Mouse (Mus musculus): ENCODE measurements around the gene Slc32a1. TPM values are rescaled to one million over a fixed set of nuclear protein-coding genes. Genes with fewer than 3 reads are reported as not detected.

The Slc32a1 gene
- polyA plus RNA-seq, 1 experiment from 2014 or later, result not detected

DNA sequence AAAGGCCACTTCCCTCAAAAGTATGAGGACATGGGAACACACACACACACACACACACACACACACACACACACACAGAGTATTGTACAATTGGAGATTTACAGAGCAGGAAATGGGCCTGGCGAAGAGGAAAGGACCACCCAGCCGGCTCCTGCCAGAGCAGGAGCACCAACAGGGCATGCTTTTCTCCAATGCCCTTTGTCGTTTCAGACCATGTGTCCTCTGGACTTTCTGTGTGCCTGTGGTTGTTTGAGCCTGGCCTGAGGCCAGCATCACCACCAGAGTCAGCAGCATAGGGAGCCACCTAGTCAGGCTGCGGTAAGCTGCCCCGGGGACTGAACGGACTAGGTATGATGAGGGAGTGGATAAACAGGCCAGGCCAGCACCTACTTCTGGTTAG, 48.3 kb downstream of the Slc32a1 start:
- H3K27me3 ChIP-seq, result peaks cover 14% of the 10 kb centered on the region
- ChIA-PET CTCF (no interaction called here), POLR2A (no interaction called here)
- DNase-seq (ENCODE audit: low read depth, low spot score), result no peak
- ATAC-seq, result no peak
- TF ChIP-seq CTCF (IDR thresholded peaks at IDR 0.05), result no peak
- in situ Hi-C loops (cut with MboI; ENCODE audit: low pct_unique_long_range_greater_than_20kb), result no loop called here

DNA sequence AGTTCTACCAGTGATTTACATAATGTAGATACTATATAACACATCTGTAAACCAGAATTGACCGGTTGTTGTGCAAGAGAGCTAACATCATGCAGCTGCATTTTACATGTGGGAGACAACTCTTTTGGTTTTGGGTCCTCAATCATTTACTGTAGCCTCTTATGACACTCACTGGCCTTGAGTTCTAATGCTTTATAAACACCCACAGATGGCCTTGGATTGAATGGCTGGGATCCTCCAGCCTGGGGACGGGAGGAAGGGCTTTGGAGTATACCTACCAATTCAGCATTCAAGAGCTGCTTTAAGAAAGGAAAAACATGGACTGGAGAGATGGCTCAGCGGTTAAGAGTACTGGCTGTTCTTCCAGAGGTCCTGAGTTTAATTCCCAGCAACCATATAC, 48.8 kb downstream of the Slc32a1 start:
- no peak for TF ChIP-seq CTCF (IDR thresholded peaks at IDR 0.05)
- DNase-seq (ENCODE audit: low read depth, low spot score) (no peak), ATAC-seq (no peak)
- in situ Hi-C loops (cut with MboI; ENCODE audit: low pct_unique_long_range_greater_than_20kb), result no loop called here
- CTCF ChIA-PET, result no interaction called here
- POLR2A ChIA-PET, result no interaction called here
- H3K27me3 ChIP-seq, result peaks cover 9% of the 10 kb centered on the region

DNA sequence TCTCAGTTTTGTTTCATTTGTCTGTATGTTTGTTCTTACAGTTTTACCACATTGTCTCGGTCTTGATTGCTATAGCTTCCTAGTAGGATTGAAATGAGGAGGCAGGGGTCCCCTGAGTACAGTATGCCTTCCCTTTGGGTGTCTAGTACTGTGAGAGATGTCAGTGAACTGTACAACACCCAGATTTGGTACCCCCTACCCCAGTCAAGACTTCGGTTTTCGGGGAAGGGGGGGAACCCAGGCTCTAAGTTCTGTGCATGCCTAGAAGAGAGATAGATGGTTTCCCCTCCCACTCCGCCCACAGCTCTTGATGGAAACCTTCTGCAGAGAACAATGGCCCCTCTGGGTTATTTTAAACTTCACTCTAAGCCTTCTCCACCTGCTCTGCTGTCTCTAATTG, 54.5 kb downstream of the Slc32a1 start, which contains the start of gene Ppp1r16b:
Gene Ppp1r16b (plus strand): TSS at position 301 of the 400 bp plus-strand sequence.
- ChIA-PET CTCF (interaction anchor here (1.0 kb wide), 1 partner anchor 10 kb away, joined by 3 read pairs; no protein-coding TSS in a partner anchor), POLR2A (no interaction called here)
- H3K27me3 ChIP-seq, result peaks cover 36% of the 10 kb centered on the region
- ATAC-seq (no peak), DNase-seq (ENCODE audit: low read depth, low spot score) (no peak)
- in situ Hi-C loops (cut with MboI; ENCODE audit: low pct_unique_long_range_greater_than_20kb), result no loop called here
- TF ChIP-seq CTCF (IDR thresholded peaks at IDR 0.05), result no peak

Other genes with a start within 250 kb of the Slc32a1 start
- gene Snhg11, start 235.1 kb upstream of the Slc32a1 start, polyA plus RNA-seq (2021), result not detected
- gene Ralgapb, start 200.9 kb upstream of the Slc32a1 start, polyA plus RNA-seq (2021), result 46.2 TPM
- not detected for gene Adig, start 108.2 kb upstream of the Slc32a1 start, polyA plus RNA-seq (2021)
- 0.18 TPM for gene Arhgap40, start 98.0 kb upstream of the Slc32a1 start, polyA plus RNA-seq (2021)
- 11.5 TPM for gene Actr5, start 14.1 kb downstream of the Slc32a1 start, polyA plus RNA-seq (2021)
- 0.06 TPM for gene Ppp1r16b, start 54.6 kb downstream of the Slc32a1 start, polyA plus RNA-seq (2021)
- gene Fam83d, start 157.3 kb downstream of the Slc32a1 start, polyA plus RNA-seq (2021), result 12.9 TPM
- gene Dhx35, start 184.0 kb downstream of the Slc32a1 start, polyA plus RNA-seq (2021), result 20.8 TPM

Data from Patski (cell line).